Mouse (Mus musculus) stomach, postnatal 0 days (tissue): Measurements from ENCODE around the gene 4930507D05Rik. TPM values are rescaled to one million over a fixed set of nuclear protein-coding genes. Genes with fewer than 3 reads are reported as not detected.
"Not testable (repeated sequence)": the region's sequence is repeated elsewhere in the genome, so short reads cannot be mapped to it uniquely, and the experiment has no call there.

Source experiments
- ATAC-seq: fragments of 200-750 bp; cut with Nextera tagmentation; 2 replicates; pipeline ENCODE4 v1.8.0; 2017; ENCODE audit not compliant: low FRiP score, low TSS enrichment
- DNase-seq: peaks from one replicate; pipeline ENCODE4 v3.0.0-alpha.2; 2016; ENCODE audit warnings: low spot score
- H3K27ac ChIP-seq: fragments of 300-500 bp; sonication (generic); replicated peaks from 2 replicates; pipeline ENCODE4 v1.5.1; 2014; ENCODE audit warnings: mild to moderate bottlenecking, control low read depth
- H3K27me3 ChIP-seq: fragments of 300-500 bp; sonication (generic); 2 replicates; pipeline ENCODE4 v1.6.1; 2014; ENCODE audit warnings: low read length; ENCODE audit not compliant: control insufficient read depth, insufficient read depth
- H3K36me3 ChIP-seq: fragments of 300-500 bp; sonication (generic); 2 replicates; pipeline ENCODE4 v1.6.1; 2014; ENCODE audit warnings: low read length, mixed read lengths; ENCODE audit not compliant: control insufficient read depth, insufficient read depth
- H3K4me1 ChIP-seq: fragments of 300-500 bp; sonication (generic); replicated peaks from 2 replicates; pipeline ENCODE4 v1.6.1; 2014; ENCODE audit warnings: antibody characterized with exemption; ENCODE audit not compliant: control insufficient read depth, insufficient read depth
- H3K4me2 ChIP-seq: fragments of 300-500 bp; sonication (generic); replicated peaks from 2 replicates; pipeline ENCODE4 v1.6.1; 2014; ENCODE audit warnings: low read depth, mild to moderate bottlenecking, control low read depth, moderate library complexity
- H3K4me3 ChIP-seq: fragments of 300-500 bp; sonication (generic); 2 replicates; pipeline ENCODE4 v1.5.1; 2014; ENCODE audit warnings: low read depth, low read length, control low read depth
- H3K9ac ChIP-seq: fragments of 300-500 bp; sonication (generic); 2 replicates; pipeline ENCODE4 v1.6.1; 2014; ENCODE audit warnings: mild to moderate bottlenecking, low read length, control low read depth, mixed read lengths
- H3K9me3 ChIP-seq: fragments of 300-500 bp; sonication (generic); 2 replicates; pipeline ENCODE4 v1.6.1; 2016; ENCODE audit warnings: low read length; ENCODE audit not compliant: control insufficient read depth
- CTCF ChIP-seq: IDR thresholded peaks from 2 replicates; pipeline ENCODE4 v1.5.1; 2016; ENCODE audit warnings: antibody characterized with exemption, low read depth, mild to moderate bottlenecking, moderate library complexity
- EP300 ChIP-seq: optimal IDR thresholded peaks from 2 replicates; pipeline ENCODE3; 2016; ENCODE audit warnings: antibody characterized with exemption
- WGBS: fragments of 180-500 bp; shearing (Covaris S2); extraction: QIAGEN DNeasy Blood & Tissue Kit; methylation state at CpG from one replicate; pipeline ENCODE4 v1.1.7; 2014; 5-methylcytosine and 5-hydroxymethylcytosine counted together
- polyA plus RNA-seq: library from polyadenylated mRNA; unstranded; fragments of >200 nt; fragmentation: Nextera tagmentation; extraction: Ambion mirVana; gene quantifications from 2 replicates; pipeline ENCODE4 v1.2.1, GENCODE M21; 2015

4930507D05Rik gene
- polyA plus RNA-seq, 1 experiment from 2014 or later: 0.21 TPM

GRCm38 (mm10) chr10:62422255-62422654 is 27.0 kb upstream of the 4930507D05Rik start, which contains the start of gene Hkdc1:
TSS of gene Hkdc1 (minus strand) at chr10:62422491.
- H3K36me3 ChIP-seq: no peaks in the 10 kb centered on the region
- H3K27me3 ChIP-seq: no peaks in the 10 kb centered on the region
- H3K4me1 ChIP-seq: no peaks in the 10 kb centered on the region
- H3K4me3 ChIP-seq: no peak within 1 kb of the TSS
- no peak for TF ChIP-seq CTCF
- TF ChIP-seq EP300: no peak
- H3K9ac ChIP-seq: no peak within 1 kb of the TSS
- peak; percentile 54 for DNase-seq
- no peak within 1 kb of the TSS for H3K27ac ChIP-seq
- H3K4me2 ChIP-seq: no peak within 1 kb of the TSS; the same call in 1 of the 2 replicates
- no peaks in the 10 kb centered on the region for H3K9me3 ChIP-seq
- 32% methylated on average over 15 of the region's 15 CpGs for WGBS
- no peak; the same call in 1 of the 2 replicates for ATAC-seq

- no peak overlapping the region for H3K4me3 ChIP-seq
- DNase-seq (peak; percentile 41), ATAC-seq (peak; percentile 25; the same call in 1 of the 2 replicates)
- no peaks in the 10 kb centered on the region for H3K9me3 ChIP-seq
- H3K4me2 ChIP-seq: no peak overlapping the region
- WGBS: 31% methylated on average over 9 of the region's 9 CpGs
- TF ChIP-seq EP300: no peak
- TF ChIP-seq CTCF: no peak
- H3K27ac ChIP-seq: no peak overlapping the region
- peaks cover 9% of the 10 kb centered on the region; the same call in 1 of the 2 replicates for H3K36me3 ChIP-seq
- no peak overlapping the region; the same call in 1 of the 2 replicates for H3K9ac ChIP-seq
- no peaks in the 10 kb centered on the region for H3K27me3 ChIP-seq
- no peaks in the 10 kb centered on the region for H3K4me1 ChIP-seq
Measured at GRCm38 (mm10) chr10:62425081-62425871, 24.0 kb upstream of the 4930507D05Rik start.

GRCm38 (mm10) chr10:62430427-62430826 is 18.9 kb upstream of the 4930507D05Rik start:
- no peak overlapping the region for H3K4me3 ChIP-seq
- no peak overlapping the region for H3K4me2 ChIP-seq
- H3K27ac ChIP-seq: no peak overlapping the region
- 88% methylated on average over 5 of the region's 5 CpGs for WGBS
- no peak for TF ChIP-seq EP300
- TF ChIP-seq CTCF: no peak
- H3K9ac ChIP-seq: no peak overlapping the region
- no peaks in the 10 kb centered on the region for H3K4me1 ChIP-seq
- H3K36me3 ChIP-seq: peaks cover 36% of the 10 kb centered on the region
- H3K9me3 ChIP-seq: no peaks in the 10 kb centered on the region
- H3K27me3 ChIP-seq: no peaks in the 10 kb centered on the region
- DNase-seq: no peak
- no peak for ATAC-seq

- DNase-seq (no peak), ATAC-seq (no peak; the same call in 1 of the 2 replicates)
Measured at GRCm38 (mm10) chr10:62450280-62450640, 971 bp downstream of the 4930507D05Rik start.

GRCm38 (mm10) chr10:62452001-62452400 is 2.7 kb downstream of the 4930507D05Rik start:
- not testable (repeated sequence) for H3K4me2 ChIP-seq, H3K9ac ChIP-seq, H3K9me3 ChIP-seq, ATAC-seq, DNase-seq, H3K27me3 ChIP-seq, H3K4me3 ChIP-seq, H3K27ac ChIP-seq, H3K4me1 ChIP-seq
- peaks cover 14% of the 10 kb centered on the region for H3K36me3 ChIP-seq
- 62% methylated on average over 11 of the region's 11 CpGs for WGBS

More at GRCm38 (mm10) chr10:62450280-62450640, 971 bp downstream of the 4930507D05Rik start:
- Histone ChIP-seq H3K4me3 (peak overlapping the region; percentile 98), H3K9ac (peak overlapping the region; percentile 97), H3K36me3 (peaks cover 5% of the 10 kb centered on the region), H3K27ac (peak overlapping the region; percentile 89), H3K9me3 (no peaks in the 10 kb centered on the region), H3K4me1 (no peaks in the 10 kb centered on the region), H3K4me2 (peak overlapping the region; percentile 72), H3K27me3 (no peaks in the 10 kb centered on the region)
- 36% methylated on average over 18 of the region's 18 CpGs for WGBS
- TF ChIP-seq CTCF (no peak), EP300 (no peak)

GRCm38 (mm10) chr10:62461321-62461720 is 12.0 kb downstream of the 4930507D05Rik start:
- Histone ChIP-seq H3K27me3 (no peaks in the 10 kb centered on the region), H3K4me3 (no peak overlapping the region), H3K4me2 (no peak overlapping the region), H3K9ac (no peak overlapping the region), H3K36me3 (peaks cover 11% of the 10 kb centered on the region), H3K4me1 (no peaks in the 10 kb centered on the region), H3K27ac (no peak overlapping the region), H3K9me3 (no peaks in the 10 kb centered on the region)
- no peak for DNase-seq
- no peak for ATAC-seq
- no peak for TF ChIP-seq CTCF
- TF ChIP-seq EP300: no peak
